Mouse (Mus musculus) liver, postnatal 0 days (tissue): ENCODE results near the gene Snrnp25. TPM values are rescaled to one million over a fixed set of nuclear protein-coding genes. Genes with fewer than 3 reads are reported as not detected.

Experiments used
- ATAC-seq: fragments of 200-750 bp; cut with Nextera tagmentation; 2 replicates; pipeline ENCODE4 v1.8.0; 2017; ENCODE audit warnings: mild to moderate bottlenecking, moderate library complexity
- DNase-seq: peaks from one replicate; pipeline ENCODE4 v3.0.0-alpha.2; 2016
- H3K27ac ChIP-seq: fragments of 300-500 bp; sonication (generic); 2 replicates; pipeline ENCODE4 v1.5.1; 2014; ENCODE audit warnings: antibody characterized with exemption, moderate library complexity, mild to moderate bottlenecking, low read depth
- H3K27me3 ChIP-seq: fragments of 300-500 bp; sonication (generic); 2 replicates; pipeline ENCODE4 v1.6.1; 2014; ENCODE audit warnings: low read length, control low read depth, mixed read lengths; ENCODE audit not compliant: insufficient read depth
- H3K36me3 ChIP-seq: fragments of 300-500 bp; sonication (generic); replicated peaks from 2 replicates; pipeline ENCODE4 v1.6.1; 2014; ENCODE audit warnings: mild to moderate bottlenecking, control low read depth, low read length, moderate library complexity, mixed read lengths; ENCODE audit not compliant: insufficient read depth
- H3K4me1 ChIP-seq: fragments of 300-500 bp; sonication (generic); 2 replicates; pipeline ENCODE4 v1.6.1; 2014; ENCODE audit warnings: antibody characterized with exemption, mild to moderate bottlenecking, control low read depth; ENCODE audit not compliant: insufficient read depth
- H3K4me2 ChIP-seq: fragments of 300-500 bp; sonication (generic); 2 replicates; pipeline ENCODE4 v1.6.1; 2014; ENCODE audit warnings: low read depth, mild to moderate bottlenecking, low read length, moderate library complexity, mixed read lengths
- H3K4me3 ChIP-seq: fragments of 300-500 bp; sonication (generic); 2 replicates; pipeline ENCODE4 v1.5.1; 2014; ENCODE audit warnings: low read depth, low read length
- H3K9ac ChIP-seq: fragments of 300-500 bp; sonication (generic); replicated peaks from 2 replicates; pipeline ENCODE4 v1.6.1; 2014; ENCODE audit warnings: mild to moderate bottlenecking, moderate library complexity
- H3K9me3 ChIP-seq: fragments of 300-500 bp; sonication (generic); 2 replicates; pipeline ENCODE4 v1.6.1; 2016; ENCODE audit warnings: mild to moderate bottlenecking, control low read depth, low read length, mixed read lengths
- CTCF ChIP-seq: sonication (generic); IDR thresholded peaks from 2 replicates; pipeline ENCODE4 v1.5.1; 2016; ENCODE audit warnings: antibody characterized with exemption, low read depth
- EP300 ChIP-seq: IDR thresholded peaks from 2 replicates; pipeline ENCODE4 v1.6.1; 2016; ENCODE audit warnings: antibody characterized with exemption, low read depth, mild to moderate bottlenecking
- WGBS: fragments of 180-500 bp; shearing (Covaris S2); extraction: QIAGEN DNeasy Blood & Tissue Kit; methylation state at CpG from one replicate; pipeline ENCODE4 v1.1.7; 2014; ENCODE audit not compliant: insufficient replicate concordance; 5-methylcytosine and 5-hydroxymethylcytosine counted together
- polyA plus RNA-seq: library from polyadenylated mRNA; unstranded; fragments of >200 nt; fragmentation: Nextera tagmentation; extraction: Ambion mirVana; gene quantifications from 2 replicates; pipeline ENCODE4 v1.2.1, GENCODE M21; 2015

Snrnp25 gene
- polyA plus RNA-seq, 1 experiment from 2014 or later: 32.9 TPM

GRCm38 (mm10) chr11:32215372-32216162 lies 10.4 kb downstream of the Snrnp25 start:
- WGBS: 86% methylated on average over 18 of the region's 18 CpGs
- ATAC-seq (no peak), DNase-seq (no peak)
- H3K36me3 ChIP-seq: 0 out of 2 replicates have a peak, but pooled peaks cover 6% of the 10 kb centered on the region
- H3K9ac ChIP-seq: no peak overlapping the region
- H3K4me2 ChIP-seq: no peak overlapping the region
- H3K4me1 ChIP-seq: no peaks in the 10 kb centered on the region
- H3K27me3 ChIP-seq: peaks cover 18% of the 10 kb centered on the region
- H3K4me3 ChIP-seq: no peak overlapping the region
- TF ChIP-seq EP300 (no peak), CTCF (no peak)
- no peaks in the 10 kb centered on the region for H3K9me3 ChIP-seq
- no peak overlapping the region for H3K27ac ChIP-seq

DNA sequence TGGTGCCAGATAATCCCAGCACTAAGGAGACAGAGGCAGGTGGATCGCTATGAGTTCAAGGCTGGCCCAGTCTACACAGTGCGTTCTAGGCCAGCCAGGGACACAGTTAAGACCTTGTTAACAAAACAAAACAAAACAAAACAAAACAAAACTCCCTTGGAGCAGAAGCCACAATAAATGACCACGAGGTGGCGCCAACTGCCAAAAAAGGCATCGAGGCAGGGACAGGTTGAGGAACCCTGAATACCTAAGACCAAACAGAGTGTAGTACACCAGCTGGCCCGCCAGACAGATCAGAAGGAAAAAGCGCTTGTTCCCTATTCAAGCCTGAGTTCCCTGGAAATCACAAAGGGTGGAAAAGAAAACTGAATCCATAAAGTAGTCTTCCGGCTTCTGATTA lies 11.6 kb downstream of the Snrnp25 start:
- whole genome bisulfite sequencing: 26% methylated on average over 8 of the region's 8 CpGs
- H3K27ac ChIP-seq: no peak overlapping the region
- H3K4me2 ChIP-seq: no peak overlapping the region
- H3K4me1 ChIP-seq: 0 out of 2 replicates have a peak, but pooled peaks cover 4% of the 10 kb centered on the region
- H3K27me3 ChIP-seq: peaks cover 31% of the 10 kb centered on the region
- ATAC-seq: peak; percentile 57
- 0 out of 2 replicates have a peak, but pooled peaks cover 4% of the 10 kb centered on the region for H3K36me3 ChIP-seq
- H3K4me3 ChIP-seq: no peak overlapping the region
- H3K9me3 ChIP-seq: no peaks in the 10 kb centered on the region
- no peak overlapping the region for H3K9ac ChIP-seq
- TF ChIP-seq EP300 (no peak), CTCF (peak; percentile 97)
- DNase-seq: peak; percentile 84

GRCm38 (mm10) chr11:32218501-32219050 lies 13.4 kb downstream of the Snrnp25 start:
- Histone ChIP-seq H3K36me3 (0 out of 2 replicates have a peak, but pooled peaks cover 2% of the 10 kb centered on the region), H3K27me3 (peaks cover 45% of the 10 kb centered on the region), H3K9me3 (no peaks in the 10 kb centered on the region), H3K27ac (no peak overlapping the region), H3K9ac (no peak overlapping the region), H3K4me2 (no peak overlapping the region), H3K4me3 (no peak overlapping the region), H3K4me1 (peaks cover 11% of the 10 kb centered on the region)
- WGBS: 74% methylated on average over 6 of the region's 6 CpGs
- DNase-seq: no peak
- TF ChIP-seq EP300 (no peak), CTCF (no peak)
- no peak for ATAC-seq

DNA sequence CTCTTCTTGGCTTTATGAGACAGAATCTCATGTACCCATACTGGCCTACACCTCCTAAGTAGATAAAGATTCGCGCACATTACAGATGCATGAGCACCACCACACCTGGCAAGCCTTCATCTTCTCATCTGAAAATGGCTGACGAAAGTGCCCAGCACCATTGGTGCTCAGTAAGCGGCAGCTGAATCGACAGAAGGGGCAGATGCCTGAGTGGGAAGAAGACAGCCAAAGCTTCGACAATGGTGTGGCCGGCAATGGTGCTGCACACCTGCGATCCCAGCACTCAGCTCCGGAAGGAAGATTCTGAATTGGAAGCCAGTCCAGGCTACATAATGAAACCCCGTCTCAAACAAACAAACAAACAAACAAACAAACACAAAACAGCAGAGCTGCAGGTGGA lies 14.1 kb downstream of the Snrnp25 start:
- WGBS: 82% methylated on average over 10 of the region's 10 CpGs
- TF ChIP-seq EP300 (no peak), CTCF (no peak)
- Histone ChIP-seq H3K4me2 (no peak overlapping the region), H3K9ac (no peak overlapping the region), H3K36me3 (0 out of 2 replicates have a peak, but pooled peaks cover 1% of the 10 kb centered on the region), H3K4me1 (peaks cover 11% of the 10 kb centered on the region), H3K27me3 (peaks cover 51% of the 10 kb centered on the region), H3K27ac (no peak overlapping the region), H3K4me3 (no peak overlapping the region), H3K9me3 (no peaks in the 10 kb centered on the region)
- no peak for ATAC-seq
- DNase-seq: no peak

DNA sequence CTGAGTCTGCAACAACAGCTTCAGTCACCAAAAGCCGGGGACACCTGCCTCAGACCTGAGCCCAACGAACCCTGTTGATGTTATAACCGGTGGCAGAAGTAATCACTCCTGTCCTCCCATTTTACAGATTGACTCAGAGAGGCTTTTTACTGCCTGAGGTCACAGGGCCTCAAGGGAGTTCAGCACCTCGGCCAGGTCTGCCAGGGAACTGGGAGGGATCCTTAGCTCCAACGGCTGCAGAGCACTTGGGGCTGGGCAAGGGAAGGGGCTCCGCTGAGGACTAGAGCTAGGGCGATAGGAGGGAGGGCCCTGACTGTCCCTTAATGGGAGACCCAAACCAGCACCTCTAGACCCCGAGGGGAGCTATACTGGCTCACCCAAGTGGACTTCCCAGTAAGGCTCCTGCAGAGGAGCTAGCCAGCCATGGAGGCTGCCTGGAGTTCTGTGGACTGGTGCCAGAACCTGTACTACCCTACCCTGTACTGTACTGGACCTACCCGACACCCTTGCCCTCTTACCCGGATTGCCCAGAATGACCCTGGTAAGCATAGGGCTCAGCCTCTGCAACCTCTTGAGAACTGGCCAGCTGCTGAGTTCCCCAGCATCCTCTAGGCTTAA lies 15.5 kb downstream of the Snrnp25 start:
- Histone ChIP-seq H3K4me1 (peaks cover 24% of the 10 kb centered on the region), H3K4me2 (peak overlapping the region; percentile 77), H3K27me3 (peaks cover 57% of the 10 kb centered on the region)

More for the DNA sequence above, 15.5 kb downstream of the Snrnp25 start:
- Histone ChIP-seq H3K9me3 (no peaks in the 10 kb centered on the region), H3K9ac (no peak overlapping the region), H3K4me3 (peak overlapping the region; percentile 59), H3K27ac (0 out of 2 replicates have a peak overlapping the region, but pooled peaks have one; percentile 69), H3K36me3 (no peaks in the 10 kb centered on the region)
- WGBS: 52% methylated on average over 10 of the region's 10 CpGs
- ATAC-seq (peak; percentile 11; the same call in 1 of the 2 replicates), DNase-seq (no peak)
- TF ChIP-seq EP300 (no peak), CTCF (no peak)
